Mouse (Mus musculus) lung, postnatal 0 days (tissue): ENCODE measurements around the gene Ctrl. TPM values are rescaled to one million over a fixed set of nuclear protein-coding genes. Genes with fewer than 3 reads are reported as not detected.

Experiments
- ATAC-seq: fragments of 200-750 bp; cut with Nextera tagmentation; 2 replicates; pipeline ENCODE4 v1.8.0; 2017; ENCODE audit warnings: moderate library complexity
- DNase-seq: peaks from one replicate; pipeline ENCODE4 v3.0.0-alpha.2; 2016; ENCODE audit warnings: low spot score
- H3K27ac ChIP-seq: fragments of 300-500 bp; sonication (generic); 2 replicates; pipeline ENCODE4 v1.5.1; 2014; ENCODE audit warnings: antibody characterized with exemption, mild to moderate bottlenecking, low read length, mixed read lengths
- H3K27me3 ChIP-seq: fragments of 300-500 bp; sonication (generic); replicated peaks from 2 replicates; pipeline ENCODE4 v1.6.1; 2014; ENCODE audit warnings: low read length, mixed read lengths; ENCODE audit not compliant: insufficient read depth
- H3K36me3 ChIP-seq: fragments of 300-500 bp; sonication (generic); 2 replicates; pipeline ENCODE4 v1.6.1; 2014; ENCODE audit warnings: low read length, mixed read lengths; ENCODE audit not compliant: insufficient read depth
- H3K4me1 ChIP-seq: fragments of 300-500 bp; sonication (generic); 2 replicates; pipeline ENCODE4 v1.6.1; 2014; ENCODE audit warnings: antibody characterized with exemption, low read depth, low read length, mixed read lengths; ENCODE audit not compliant: insufficient read depth
- H3K4me2 ChIP-seq: fragments of 300-500 bp; sonication (generic); replicated peaks from 2 replicates; pipeline ENCODE4 v1.6.1; 2014; ENCODE audit warnings: low read depth, mild to moderate bottlenecking, low read length, moderate library complexity, mixed read lengths
- H3K4me3 ChIP-seq: fragments of 300-500 bp; sonication (generic); 2 replicates; pipeline ENCODE4 v1.5.1; 2014; ENCODE audit warnings: low read depth, low read length
- H3K9ac ChIP-seq: fragments of 300-500 bp; sonication (generic); replicated peaks from 2 replicates; pipeline ENCODE4 v1.6.1; 2014; ENCODE audit warnings: low read depth, mild to moderate bottlenecking
- H3K9me3 ChIP-seq: fragments of 300-500 bp; sonication (generic); 2 replicates; pipeline ENCODE4 v1.6.1; 2016; ENCODE audit warnings: low read length, mixed read lengths
- CTCF ChIP-seq: IDR thresholded peaks from 2 replicates; pipeline ENCODE4 v1.5.1; 2016; ENCODE audit warnings: antibody characterized with exemption, mild to moderate bottlenecking
- EP300 ChIP-seq: IDR thresholded peaks from 2 replicates; pipeline ENCODE4 v1.6.1; 2016; ENCODE audit warnings: antibody characterized with exemption, mild to moderate bottlenecking, control low read depth
- WGBS: fragments of 180-500 bp; shearing (Covaris S2); extraction: QIAGEN DNeasy Blood & Tissue Kit; methylation state at CpG from one replicate; pipeline ENCODE4 v1.1.7; 2014; 5-methylcytosine and 5-hydroxymethylcytosine counted together
- microRNA-seq: library from miRNA; unstranded; fragments of <30 nt; microRNA quantifications from one replicate; pipeline ENCODE4, GENCODE M21; 2016
- polyA plus RNA-seq: library from polyadenylated mRNA; unstranded; fragments of >200 nt; fragmentation: Nextera tagmentation; extraction: Ambion mirVana; gene quantifications from 2 replicates; pipeline ENCODE4 v1.2.1, GENCODE M21; 2015

Ctrl gene
- polyA plus RNA-seq, 1 experiment from 2014 or later, result 0.42 TPM

GRCm38 (mm10) chr8:105890870-105891269 is 42.8 kb downstream of the Ctrl start:
- H3K4me3 ChIP-seq, result no peak overlapping the region
- H3K27ac ChIP-seq, result no peak overlapping the region
- peaks cover 54% of the 10 kb centered on the region for H3K36me3 ChIP-seq
- no peaks in the 10 kb centered on the region for H3K27me3 ChIP-seq
- H3K4me1 ChIP-seq, result no peaks in the 10 kb centered on the region
- WGBS, result 89% methylated on average over 6 of the region's 6 CpGs
- no peak for DNase-seq
- H3K4me2 ChIP-seq, result no peak overlapping the region
- TF ChIP-seq EP300 (no peak), CTCF (no peak)
- H3K9me3 ChIP-seq, result no peaks in the 10 kb centered on the region
- ATAC-seq, result no peak
- H3K9ac ChIP-seq, result no peak overlapping the region

- Histone ChIP-seq H3K9me3 (no peaks in the 10 kb centered on the region), H3K27ac (no peak overlapping the region), H3K27me3 (no peaks in the 10 kb centered on the region), H3K36me3 (peaks cover 64% of the 10 kb centered on the region), H3K9ac (no peak overlapping the region), H3K4me3 (no peak overlapping the region), H3K4me1 (no peaks in the 10 kb centered on the region), H3K4me2 (no peak overlapping the region)
- WGBS, result 91% methylated on average over 12 of the region's 12 CpGs
- DNase-seq (no peak), ATAC-seq (no peak)
- TF ChIP-seq CTCF (no peak), EP300 (no peak)
Measured at GRCm38 (mm10) chr8:105889756-105890465, 43.8 kb downstream of the Ctrl start.

Small RNA genes lying within 50 kb of the gene (microRNA-seq; reads per million reads assigned to microRNA genes)
- gene Mir7074, result not detected

Other genes with a start within 250 kb of the Ctrl start
- 0.26 and 0.35 TPM in 2 replicates for gene Carmil2, start 247.6 kb downstream of the Ctrl start, polyA plus RNA-seq
- 40.5 and 45.8 TPM in 2 replicates for gene Acd, start 232.8 kb downstream of the Ctrl start, polyA plus RNA-seq
- 14.8 and 16.6 TPM in 2 replicates for gene Pard6a, start 232.7 kb downstream of the Ctrl start, polyA plus RNA-seq
- not detected in 2 replicates for gene 4933405L10Rik, start 226.2 kb downstream of the Ctrl start, polyA plus RNA-seq
- gene Enkd1, start 225.7 kb downstream of the Ctrl start, polyA plus RNA-seq, result 8.2 and 8.7 TPM in 2 replicates
- gene Gfod2, start 175.2 kb downstream of the Ctrl start, polyA plus RNA-seq, result 19.5 and 24.4 TPM in 2 replicates
- 10.5 and 10.9 TPM in 2 replicates for gene Ranbp10, start 106.5 kb downstream of the Ctrl start, polyA plus RNA-seq
- gene Tsnaxip1, start 106.1 kb downstream of the Ctrl start, polyA plus RNA-seq, result 2.9 and 3.7 TPM in 2 replicates
- gene Cenpt, start 80.6 kb downstream of the Ctrl start, polyA plus RNA-seq, result 14.3 and 15.9 TPM in 2 replicates
- 46.3 and 50.1 TPM in 2 replicates for gene Thap11, start 78.7 kb downstream of the Ctrl start, polyA plus RNA-seq
- gene Nutf2, start 73.3 kb downstream of the Ctrl start, polyA plus RNA-seq, result 82.3 and 97.4 TPM in 2 replicates
- 17.4 and 19.8 TPM in 2 replicates for gene Edc4, start 53.0 kb downstream of the Ctrl start, polyA plus RNA-seq
- gene Nrn1l, start 40.3 kb downstream of the Ctrl start, polyA plus RNA-seq, result 0.27 and 0.48 TPM in 2 replicates
- 19.0 and 21.5 TPM in 2 replicates for gene Pskh1, start 33.4 kb downstream of the Ctrl start, polyA plus RNA-seq
- gene Psmb10, start 4.6 kb upstream of the Ctrl start, polyA plus RNA-seq, result 75.9 and 77.2 TPM in 2 replicates
- 0.63 and 0.74 TPM in 2 replicates for gene Lcat, start 9.5 kb upstream of the Ctrl start, polyA plus RNA-seq
- gene Slc12a4, start 32.2 kb upstream of the Ctrl start, polyA plus RNA-seq, result 29.2 and 33.9 TPM in 2 replicates
- gene Dpep3, start 45.6 kb upstream of the Ctrl start, polyA plus RNA-seq, result 0.13 TPM in 1 of 2 replicates, not detected in the other
- gene Dus2, start 57.5 kb upstream of the Ctrl start, polyA plus RNA-seq, result 7.4 and 8.8 TPM in 2 replicates
- 0.12 TPM in 1 of 2 replicates, not detected in the other for gene Dpep2nb, start 72.1 kb upstream of the Ctrl start, polyA plus RNA-seq
- 10.5 and 11.4 TPM in 2 replicates for gene Ddx28, start 78.0 kb upstream of the Ctrl start, polyA plus RNA-seq
- 3.4 and 4.2 TPM in 2 replicates for gene Nfatc3, start 125.0 kb upstream of the Ctrl start, polyA plus RNA-seq
- 38.4 and 38.6 TPM in 2 replicates for gene Esrp2, start 203.1 kb upstream of the Ctrl start, polyA plus RNA-seq
- gene Pla2g15, start 216.5 kb upstream of the Ctrl start, polyA plus RNA-seq, result 10.6 and 10.8 TPM in 2 replicates
- 38.9 and 39.7 TPM in 2 replicates for gene Slc7a6, start 235.0 kb upstream of the Ctrl start, polyA plus RNA-seq